Mouse (Mus musculus) CH12.LX (cell line): ENCODE data around the gene Ext2. TPM values are rescaled to one million over a fixed set of nuclear protein-coding genes. Genes with fewer than 3 reads are reported as not detected.

Experiments used
- DNase-seq: peaks from one replicate; pipeline ENCODE4 v3.0.0-alpha.2; 2013; ENCODE audit errors: extremely low read depth
- H3K27ac ChIP-seq: 2 replicates; pipeline ENCODE4 v1.5.1; 2012; ENCODE audit warnings: low read depth, mild to moderate bottlenecking, control low read depth, moderate library complexity; ENCODE audit not compliant: insufficient read depth
- H3K27me3 ChIP-seq: replicated peaks from 2 replicates; pipeline ENCODE3; 2012; ENCODE audit warnings: inconsistent platforms
- H3K36me3 ChIP-seq, 2 experiments: replicated peaks in 1 of 2; 2 replicates each; pipeline versions ENCODE3 to v1.6.1; 2012; ENCODE audit warnings: inconsistent platforms in 1 of 2, low read length in 1 of 2, mild to moderate bottlenecking in 1 of 2, mixed read lengths in 1 of 2, moderate library complexity in 1 of 2; ENCODE audit not compliant: control insufficient read depth in 1 of 2, insufficient read depth in 1 of 2
- H3K4me1 ChIP-seq, 2 experiments: 2 replicates each; pipeline ENCODE4 v1.6.1; 2012; ENCODE audit warnings: inconsistent platforms in 1 of 2, moderate library complexity in 1 of 2; ENCODE audit not compliant: insufficient read depth in 2 of 2, control insufficient read depth in 1 of 2
- H3K4me2 ChIP-seq: 2 replicates; pipeline ENCODE4 v1.6.1; 2012; ENCODE audit warnings: low read depth, mild to moderate bottlenecking, control low read depth; ENCODE audit not compliant: poor library complexity, insufficient read depth, severe bottlenecking
- H3K4me3 ChIP-seq, 3 experiments: fragments of 150-350 bp in 1 of 3; sonication (generic) in 1 of 3; replicated peaks in 1 of 3; 2 replicates each; pipeline versions ENCODE3 to v1.5.1; 2011 to 2012; ENCODE audit warnings: low read depth in 2 of 3, low read length in 2 of 3, mild to moderate bottlenecking in 2 of 3, moderate library complexity in 2 of 3, control low read depth in 1 of 3, improper control_type of control experiment in 1 of 3, inconsistent platforms in 1 of 3, mixed read lengths in 1 of 3; ENCODE audit not compliant: poor library complexity in 1 of 3
- H3K79me2 ChIP-seq: replicated peaks from 2 replicates; pipeline ENCODE4 v1.6.1; 2012; ENCODE audit warnings: mild to moderate bottlenecking, moderate library complexity; ENCODE audit not compliant: control insufficient read depth, poor library complexity, insufficient read depth, severe bottlenecking; ENCODE audit errors: extremely low read depth
- H3K9ac ChIP-seq: 2 replicates; pipeline ENCODE4 v1.6.1; 2012; ENCODE audit warnings: low read depth, mild to moderate bottlenecking, control low read depth, moderate library complexity; ENCODE audit not compliant: insufficient read depth
- H3K9me3 ChIP-seq: replicated peaks from 2 replicates; pipeline ENCODE3; 2012; ENCODE audit warnings: low read length, inconsistent platforms, mixed read lengths
- CHD1 ChIP-seq: IDR thresholded peaks from 2 replicates; pipeline ENCODE4 v1.6.1; 2012; ENCODE audit warnings: low read depth, low read length, improper control_type of control experiment, inconsistent platforms
- CHD2 ChIP-seq: IDR thresholded peaks from 2 replicates; pipeline ENCODE4 v1.6.1; 2011; ENCODE audit warnings: low read length, improper control_type of control experiment
- EP300 ChIP-seq: IDR thresholded peaks from 2 replicates; pipeline ENCODE4 v1.6.1; 2011; ENCODE audit warnings: low read length, improper control_type of control experiment
- ETS1 ChIP-seq: conservative IDR thresholded peaks from 2 replicates; pipeline ENCODE4 v1.6.1; 2012; ENCODE audit warnings: low read depth, mild to moderate bottlenecking, inconsistent platforms, low read length, improper control_type of control experiment, moderate library complexity
- GABPA ChIP-seq: IDR thresholded peaks from 2 replicates; pipeline ENCODE4 v1.6.1; 2012; ENCODE audit warnings: low read depth, low read length, improper control_type of control experiment, inconsistent platforms; ENCODE audit not compliant: insufficient replicate concordance
- HCFC1 ChIP-seq: IDR thresholded peaks from 2 replicates; pipeline ENCODE4 v1.6.1; 2012; ENCODE audit warnings: low read depth, mild to moderate bottlenecking, inconsistent platforms, low read length, improper control_type of control experiment
- JUN ChIP-seq: IDR thresholded peaks from 2 replicates; pipeline ENCODE4 v1.6.1; 2011; ENCODE audit warnings: low read depth, mild to moderate bottlenecking, low read length, improper control_type of control experiment, moderate library complexity; ENCODE audit not compliant: insufficient read depth
- MAFK ChIP-seq: IDR thresholded peaks from 2 replicates; pipeline ENCODE4 v1.6.1; 2011; ENCODE audit warnings: low read length, improper control_type of control experiment; ENCODE audit not compliant: insufficient replicate concordance
- MAX ChIP-seq: IDR thresholded peaks from 2 replicates; pipeline ENCODE4 v1.6.1; 2011; ENCODE audit warnings: low read length, improper control_type of control experiment
- MAZ ChIP-seq: IDR thresholded peaks from 2 replicates; pipeline ENCODE4 v1.6.1; 2012; ENCODE audit warnings: low read depth, mild to moderate bottlenecking, inconsistent platforms, low read length, improper control_type of control experiment, moderate library complexity
- NELFE ChIP-seq: IDR thresholded peaks from 2 replicates; pipeline ENCODE4 v1.6.1; 2011; ENCODE audit warnings: low read depth, low read length, improper control_type of control experiment
- RAD21 ChIP-seq: IDR thresholded peaks from 2 replicates; pipeline ENCODE4 v1.6.1; 2011; ENCODE audit warnings: low read depth, mild to moderate bottlenecking, low read length, improper control_type of control experiment, moderate library complexity
- SIN3A ChIP-seq: IDR thresholded peaks from 2 replicates; pipeline ENCODE4 v1.6.1; 2012; ENCODE audit warnings: low read length, improper control_type of control experiment, inconsistent platforms
- SMC3 ChIP-seq: IDR thresholded peaks from 2 replicates; pipeline ENCODE4 v1.6.1; 2011; ENCODE audit warnings: low read depth, low read length, improper control_type of control experiment
- TBP ChIP-seq: conservative IDR thresholded peaks from 2 replicates; pipeline ENCODE4 v1.6.1; 2011; ENCODE audit warnings: low read depth, low read length, improper control_type of control experiment
- TCF12 ChIP-seq: IDR thresholded peaks from 2 replicates; pipeline ENCODE4 v1.6.1; 2014; ENCODE audit warnings: low read depth, mild to moderate bottlenecking, inconsistent platforms, low read length, improper control_type of control experiment
- USF1 ChIP-seq: IDR thresholded peaks from 2 replicates; pipeline ENCODE4 v1.6.1; 2014; ENCODE audit warnings: low read depth, mild to moderate bottlenecking, inconsistent platforms, low read length, improper control_type of control experiment
- ZKSCAN1 ChIP-seq: IDR thresholded peaks from 2 replicates; pipeline ENCODE4 v1.6.1; 2012; ENCODE audit warnings: low read depth, inconsistent platforms, low read length, improper control_type of control experiment, borderline replicate concordance
- dilution Hi-C: fragments of 300-500 bp; cut with MboI; formaldehyde crosslinking; loops from 2 replicates; pipeline ENCODE4 v1.14.3; 2020; ENCODE audit warnings: low sequenced_read_pairs; ENCODE audit not compliant: extremely low pct_unique_long_range_greater_than_20kb, extremely low pct_ligation_motif_present
- in situ Hi-C: fragments of 300-500 bp; cut with MboI; formaldehyde crosslinking; loops from 3 replicates; pipeline ENCODE4 v1.14.3; 2019; ENCODE audit warnings: low sequenced_read_pairs, low pct_ligation_motif_present, low pct_unique_long_range_greater_than_20kb, mixed read lengths
- polyA plus RNA-seq: library from polyadenylated mRNA; unstranded; fragments of >175 nt; gene quantifications from 2 replicates; pipeline ENCODE4 v1.2.1, GENCODE M21; 2012; ENCODE audit warnings: low read depth; ENCODE audit not compliant: insufficient read length
- total RNA-seq, 2 experiments: library from RNA; depleted of rRNA; stranded (reverse); fragments of 300-350 nt in 1 of 2; fragments of >200 nt in 1 of 2; gene quantifications; 2 replicates each; pipeline ENCODE4 v1.2.3; 2012 to 2014

Ext2 gene
- total and polyA plus RNA-seq, 3 experiments = 20.2 to 33.1 (median 26.9) TPM

GRCm38 (mm10) chr2:93644731-93645130 lies 177.6 kb downstream of the Ext2 start:
- dilution Hi-C loops (no loop called here), in situ Hi-C loops (no loop called here)
- DNase-seq = no peak
- peaks cover 83% of the 10 kb centered on the region for H3K27me3 ChIP-seq
- H3K9ac ChIP-seq = no peak overlapping the region
- H3K27ac ChIP-seq = no peak overlapping the region
- H3K4me3 ChIP-seq = no peak overlapping the region
- no peaks in the 10 kb centered on the region for H3K79me2 ChIP-seq
- TF ChIP-seq NELFE = no peak
- no peak for TF ChIP-seq CHD2
- TF ChIP-seq JUN = no peak
- no peak for TF ChIP-seq ETS1
- TF ChIP-seq TBP = no peak
- no peak for TF ChIP-seq TCF12
- no peak for TF ChIP-seq MAZ
- TF ChIP-seq SMC3 = no peak
- TF ChIP-seq MAFK = no peak
- H3K4me2 ChIP-seq = no peak overlapping the region
- peaks cover 2% of the 10 kb centered on the region for H3K9me3 ChIP-seq
- no peaks in the 10 kb centered on the region for H3K4me1 ChIP-seq
- H3K36me3 ChIP-seq = no peaks in the 10 kb centered on the region

- H3K9ac ChIP-seq = no peak overlapping the region
- H3K79me2 ChIP-seq = no peaks in the 10 kb centered on the region
- dilution Hi-C loops (no loop called here), in situ Hi-C loops (no loop called here)
- H3K4me1 ChIP-seq = no peaks in the 10 kb centered on the region
- no peaks in the 10 kb centered on the region for H3K36me3 ChIP-seq
- H3K27ac ChIP-seq = no peak overlapping the region
- TF ChIP-seq NELFE (no peak), HCFC1 (no peak), CHD1 (no peak), ZKSCAN1 (no peak), MAFK (no peak), GABPA (no peak)
- peaks cover 83% of the 10 kb centered on the region for H3K27me3 ChIP-seq
- DNase-seq = no peak
- H3K9me3 ChIP-seq = peaks cover 2% of the 10 kb centered on the region
- no peak overlapping the region for H3K4me3 ChIP-seq
- H3K4me2 ChIP-seq = no peak overlapping the region
These were observed 178.1 kb downstream of the Ext2 start for GRCm38 (mm10) chr2:93644234-93644633.

- dilution Hi-C loops (no loop called here), in situ Hi-C loops (no loop called here)
- no peak for TF ChIP-seq RAD21
- TF ChIP-seq TCF12 = no peak
- TF ChIP-seq USF1 = no peak
- TF ChIP-seq MAX = no peak
- no peak for TF ChIP-seq SIN3A
- no peak for TF ChIP-seq EP300
- no peak for TF ChIP-seq GABPA
- TF ChIP-seq TBP = no peak
These were observed 179.0 kb downstream of the Ext2 start for GRCm38 (mm10) chr2:93643403-93643780.

More at GRCm38 (mm10) chr2:93643403-93643780, 179.0 kb downstream of the Ext2 start:
- Histone ChIP-seq H3K4me1 (no peaks in the 10 kb centered on the region), H3K4me3 (no peak overlapping the region), H3K79me2 (no peaks in the 10 kb centered on the region), H3K27me3 (peaks cover 81% of the 10 kb centered on the region), H3K9ac (no peak overlapping the region), H3K4me2 (no peak overlapping the region), H3K36me3 (no peaks in the 10 kb centered on the region), H3K9me3 (peaks cover 2% of the 10 kb centered on the region), H3K27ac (no peak overlapping the region)
- DNase-seq = no peak
